Mouse (Mus musculus): ENCODE measurements at regions not wholly inside any gene's neighbourhood (a gene's known extent, or its start where the extent isn't known, plus 50 kb on each side); places are given as distances from the start of the nearest gene placed in this dataset.

- no peaks in the 10 kb centered on the region for H3K4me1 ChIP-seq (ENCODE audit: control insufficient read depth, insufficient read depth, low read length)
- no peak overlapping the region for H3K4me3 ChIP-seq (ENCODE audit: insufficient read depth, low read length)
- no peak overlapping the region for H3K27ac ChIP-seq (ENCODE audit: insufficient read depth, low read depth, low read length)
- TF ChIP-seq POLR2A (IDR thresholded peaks at IDR 0.05; ENCODE audit: borderline replicate concordance, low read depth, low read length) (no peak), CTCF (IDR thresholded peaks at IDR 0.05; ENCODE audit: low read depth, low read length) (no peak)
These were observed 87.9 kb upstream of the 4930535I16Rik start for GRCm38 (mm10) chr4:124005626-124006315.

GRCm38 (mm10) chr4:124002760-124003159, 84.9 kb upstream of the 4930535I16Rik start:
- Histone ChIP-seq H3K4me3 (ENCODE audit: insufficient read depth, low read length) (no peak overlapping the region), H3K4me1 (ENCODE audit: control insufficient read depth, insufficient read depth, low read length) (no peaks in the 10 kb centered on the region), H3K27ac (ENCODE audit: insufficient read depth, low read depth, low read length) (no peak overlapping the region)
- no peak for TF ChIP-seq POLR2A (IDR thresholded peaks at IDR 0.05; ENCODE audit: borderline replicate concordance, low read depth, low read length)
- TF ChIP-seq CTCF (IDR thresholded peaks at IDR 0.05; ENCODE audit: low read depth, low read length) = no peak

GRCm38 (mm10) chr4:124002105-124002504, 84.3 kb upstream of the 4930535I16Rik start:
- TF ChIP-seq POLR2A (IDR thresholded peaks at IDR 0.05; ENCODE audit: borderline replicate concordance, low read depth, low read length) (no peak), CTCF (IDR thresholded peaks at IDR 0.05; ENCODE audit: low read depth, low read length) (no peak)

GRCm38 (mm10) chr4:123995815-123996214, 78.0 kb upstream of the 4930535I16Rik start:
- no peak for TF ChIP-seq CTCF (IDR thresholded peaks at IDR 0.05; ENCODE audit: low read depth, low read length)
- TF ChIP-seq POLR2A (IDR thresholded peaks at IDR 0.05; ENCODE audit: borderline replicate concordance, low read depth, low read length) = no peak
- Histone ChIP-seq H3K27ac (ENCODE audit: insufficient read depth, low read depth, low read length) (peak overlapping the region; percentile 6; the same call in 1 of the 2 replicates), H3K4me1 (ENCODE audit: control insufficient read depth, insufficient read depth, low read length) (peaks cover 10% of the 10 kb centered on the region), H3K4me3 (ENCODE audit: insufficient read depth, low read length) (no peak overlapping the region)

More at GRCm38 (mm10) chr4:124002105-124002504, 84.3 kb upstream of the 4930535I16Rik start:
- no peak overlapping the region for H3K4me3 ChIP-seq (ENCODE audit: insufficient read depth, low read length)
- H3K4me1 ChIP-seq (ENCODE audit: control insufficient read depth, insufficient read depth, low read length) = no peaks in the 10 kb centered on the region
- no peak overlapping the region for H3K27ac ChIP-seq (ENCODE audit: insufficient read depth, low read depth, low read length)

GRCm38 (mm10) chr4:123991223-123991622, 73.4 kb upstream of the 4930535I16Rik start:
- TF ChIP-seq CTCF (IDR thresholded peaks at IDR 0.05; ENCODE audit: low read depth, low read length) (no peak), POLR2A (IDR thresholded peaks at IDR 0.05; ENCODE audit: borderline replicate concordance, low read depth, low read length) (no peak)
- H3K27ac ChIP-seq (ENCODE audit: insufficient read depth, low read depth, low read length) = no peak overlapping the region
- H3K4me1 ChIP-seq (ENCODE audit: control insufficient read depth, insufficient read depth, low read length) = peaks cover 14% of the 10 kb centered on the region
- H3K4me3 ChIP-seq (ENCODE audit: insufficient read depth, low read length) = peak overlapping the region; percentile 41; the same call in 1 of the 2 replicates

- peak overlapping the region; percentile 41 for H3K4me3 ChIP-seq (ENCODE audit: insufficient read depth, low read length)
- 0 out of 2 replicates have a peak overlapping the region, but pooled peaks have one; percentile 19 for H3K27ac ChIP-seq (ENCODE audit: insufficient read depth, low read depth, low read length)
- H3K4me1 ChIP-seq (ENCODE audit: control insufficient read depth, insufficient read depth, low read length) = peaks cover 10% of the 10 kb centered on the region
- TF ChIP-seq CTCF (IDR thresholded peaks at IDR 0.05; ENCODE audit: low read depth, low read length) (no peak), POLR2A (IDR thresholded peaks at IDR 0.05; ENCODE audit: borderline replicate concordance, low read depth, low read length) (no peak)
These were observed 72.7 kb upstream of the 4930535I16Rik start for GRCm38 (mm10) chr4:123990293-123991185.
